Mouse (Mus musculus) liver, embryonic 11.5 days (tissue): ENCODE measurements at regions not wholly inside any gene's neighbourhood (a gene's known extent, or its start where the extent isn't known, plus 50 kb on each side); places are given as distances from the start of the nearest gene placed in this dataset.

Experiments
- ATAC-seq: fragments of 200-750 bp; cut with Nextera tagmentation; replicated peaks from 2 replicates; pipeline ENCODE4 v1.8.0; 2017; ENCODE audit warnings: moderate number of reproducible peaks, mild to moderate bottlenecking, moderate TSS enrichment, moderate library complexity; ENCODE audit not compliant: low FRiP score
- DNase-seq: peaks from one replicate; pipeline ENCODE4 v3.0.0-alpha.2; 2017; ENCODE audit warnings: low spot score
- H3K27ac ChIP-seq: fragments of 300-500 bp; sonication (generic); 2 replicates; pipeline ENCODE4 v1.5.1; 2014; ENCODE audit warnings: mild to moderate bottlenecking, low read depth, low read length, control low read depth
- H3K27me3 ChIP-seq: fragments of 300-500 bp; sonication (generic); replicated peaks from 2 replicates; pipeline ENCODE4 v1.6.1; 2014; ENCODE audit warnings: low read length, mixed read lengths; ENCODE audit not compliant: control insufficient read depth, insufficient read depth
- H3K36me3 ChIP-seq: fragments of 300-500 bp; sonication (generic); 2 replicates; pipeline ENCODE4 v1.6.1; 2014; ENCODE audit warnings: mild to moderate bottlenecking, low read length, moderate library complexity, mixed read lengths; ENCODE audit not compliant: control insufficient read depth, insufficient read depth
- H3K4me1 ChIP-seq: fragments of 300-500 bp; sonication (generic); replicated peaks from 2 replicates; pipeline ENCODE4 v1.6.1; 2014; ENCODE audit warnings: low read length, mixed read lengths; ENCODE audit not compliant: control insufficient read depth, insufficient read depth
- H3K4me2 ChIP-seq: fragments of 300-500 bp; sonication (generic); 2 replicates; pipeline ENCODE4 v1.6.1; 2014; ENCODE audit warnings: mild to moderate bottlenecking, control low read depth, moderate library complexity
- H3K4me3 ChIP-seq: fragments of 300-500 bp; sonication (generic); 2 replicates; pipeline ENCODE4 v1.5.1; 2014; ENCODE audit warnings: low read depth, low read length, control low read depth
- H3K9ac ChIP-seq: fragments of 300-500 bp; sonication (generic); 2 replicates; pipeline ENCODE4 v1.6.1; 2014; ENCODE audit warnings: low read depth, low read length, control low read depth
- H3K9me3 ChIP-seq: fragments of 300-500 bp; sonication (generic); 2 replicates; pipeline ENCODE4 v1.6.1; 2016; ENCODE audit warnings: low read length, inconsistent platforms, mixed read lengths; ENCODE audit not compliant: control insufficient read depth
- WGBS: fragments of 180-500 bp; shearing (Covaris S2); extraction: QIAGEN DNeasy Blood & Tissue Kit; methylation state at CpG from one replicate; pipeline ENCODE4 v1.1.7; 2014; 5-methylcytosine and 5-hydroxymethylcytosine counted together

DNA sequence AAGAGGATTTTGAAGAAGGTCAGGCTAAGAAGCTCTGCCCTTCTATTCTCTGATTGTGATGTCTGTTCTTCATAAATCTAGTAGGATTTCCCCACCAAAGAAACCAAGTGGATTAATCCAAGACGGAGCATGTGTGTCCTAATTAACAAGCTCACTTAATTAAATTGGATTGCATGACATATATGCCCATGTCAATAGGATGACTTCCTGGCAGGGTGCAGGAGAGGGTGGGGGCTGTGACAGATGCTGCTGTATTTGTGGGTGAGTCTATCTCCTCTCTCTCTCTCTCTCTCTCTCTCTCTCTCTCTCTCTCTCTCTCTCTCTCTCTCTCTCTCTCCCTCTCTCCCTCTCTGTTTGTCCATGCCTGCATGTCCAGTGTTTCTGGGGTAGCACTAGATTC lies 149.3 kb upstream of the Gm9833 start:
- Histone ChIP-seq H3K36me3 (no peaks in the 10 kb centered on the region), H3K4me2 (no peak overlapping the region), H3K27me3 (no peaks in the 10 kb centered on the region), H3K27ac (no peak overlapping the region), H3K4me1 (0 out of 2 replicates have a peak, but pooled peaks cover 2% of the 10 kb centered on the region), H3K9me3 (no peaks in the 10 kb centered on the region), H3K9ac (no peak overlapping the region), H3K4me3 (no peak overlapping the region)
- no peak for DNase-seq
- 82% methylated on average over 1 of the region's 1 CpGs for WGBS
- no peak for ATAC-seq

DNA sequence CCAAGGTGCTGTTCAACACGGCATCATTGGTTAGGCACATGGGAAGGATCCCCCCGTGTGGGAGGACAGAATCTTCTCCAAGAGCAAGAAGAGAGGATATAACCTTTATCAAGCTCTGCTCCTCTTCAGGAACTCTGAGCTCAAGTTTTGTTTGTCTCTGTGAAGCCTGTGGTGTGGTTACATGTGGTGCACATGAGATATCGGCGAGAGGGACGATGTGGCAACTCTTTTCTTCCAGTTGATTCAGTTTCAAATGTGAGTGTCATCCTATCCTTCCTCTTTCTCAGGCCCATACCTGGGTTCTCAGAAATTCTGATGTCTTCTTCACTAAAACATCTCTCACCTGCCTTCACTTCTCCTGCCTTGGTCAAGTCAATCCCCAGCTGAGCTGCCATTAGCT lies 145.3 kb upstream of the Gm9833 start:
- no peaks in the 10 kb centered on the region for H3K36me3 ChIP-seq
- H3K27ac ChIP-seq: no peak overlapping the region
- H3K4me2 ChIP-seq: no peak overlapping the region
- H3K4me1 ChIP-seq: 0 out of 2 replicates have a peak, but pooled peaks cover 2% of the 10 kb centered on the region
- ATAC-seq: no peak
- no peak overlapping the region for H3K9ac ChIP-seq
- no peak overlapping the region for H3K4me3 ChIP-seq
- DNase-seq: no peak
- 69% methylated on average over 5 of the region's 5 CpGs for WGBS
- H3K27me3 ChIP-seq: no peaks in the 10 kb centered on the region
- no peaks in the 10 kb centered on the region for H3K9me3 ChIP-seq

DNA sequence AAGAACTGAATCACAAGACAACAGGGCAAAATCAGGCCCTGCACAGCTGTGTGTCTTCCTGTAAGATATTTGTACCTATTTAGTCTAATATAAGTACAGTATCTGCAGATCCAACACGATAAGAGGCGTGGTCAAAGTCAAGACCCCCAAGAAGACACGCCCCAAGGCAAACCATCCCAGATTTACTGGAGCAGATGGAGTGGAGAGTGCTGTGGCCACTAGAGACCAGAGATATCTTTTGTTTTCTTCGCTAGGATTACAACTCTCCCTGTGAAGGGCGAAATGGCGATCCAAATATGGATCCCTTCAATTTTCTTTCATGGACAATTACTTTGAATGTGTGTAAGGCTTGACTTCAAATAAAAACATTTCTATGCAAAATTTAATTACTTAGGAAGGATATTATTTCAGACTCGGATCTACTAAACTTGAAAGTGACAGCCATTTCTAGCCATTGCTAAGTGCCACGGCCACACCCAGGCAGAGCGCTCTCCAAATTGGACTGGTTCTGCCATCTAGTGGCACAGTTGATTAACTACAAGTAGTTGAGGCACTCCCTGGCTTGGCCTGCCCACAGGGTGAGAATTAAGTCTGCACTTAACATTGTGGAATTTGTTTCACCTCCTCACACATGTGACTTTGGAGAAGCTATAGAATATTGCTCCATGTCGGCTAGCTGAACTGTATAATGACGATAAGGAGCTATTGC lies 140.4 kb upstream of the Gm9833 start:
- H3K9me3 ChIP-seq: no peaks in the 10 kb centered on the region
- 50% methylated on average over 11 of the region's 11 CpGs for WGBS
- no peaks in the 10 kb centered on the region for H3K27me3 ChIP-seq
- H3K4me3 ChIP-seq: no peak overlapping the region
- ATAC-seq: peak; percentile 77
- no peak overlapping the region for H3K4me2 ChIP-seq
- H3K27ac ChIP-seq: no peak overlapping the region
- no peaks in the 10 kb centered on the region for H3K4me1 ChIP-seq
- no peak overlapping the region for H3K9ac ChIP-seq
- H3K36me3 ChIP-seq: no peaks in the 10 kb centered on the region
- DNase-seq: peak; percentile 49

DNA sequence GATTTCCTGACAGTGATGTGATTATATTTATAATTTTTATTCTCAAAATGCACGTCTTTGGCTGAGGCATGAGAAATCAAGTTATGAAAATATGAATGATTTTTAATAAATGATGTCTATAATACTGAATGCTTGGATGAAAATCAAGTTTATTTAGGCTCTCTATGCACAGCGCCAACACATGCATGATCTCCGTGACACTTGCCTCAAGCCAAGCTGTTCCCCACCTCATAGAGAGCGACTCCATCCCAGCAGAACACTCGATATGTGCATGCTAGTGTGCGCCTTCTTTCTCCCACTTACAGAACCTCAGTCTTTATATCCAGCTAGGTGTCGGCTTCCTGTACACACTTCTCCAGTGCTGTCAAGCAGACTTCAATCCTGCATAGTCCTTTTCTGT lies 139.8 kb upstream of the Gm9833 start:
- H3K4me1 ChIP-seq: no peaks in the 10 kb centered on the region
- no peak overlapping the region for H3K27ac ChIP-seq
- no peak for ATAC-seq
- H3K9ac ChIP-seq: no peak overlapping the region
- no peaks in the 10 kb centered on the region for H3K36me3 ChIP-seq
- DNase-seq: peak; percentile 12
- 65% methylated on average over 7 of the region's 7 CpGs for WGBS
- H3K9me3 ChIP-seq: no peaks in the 10 kb centered on the region
- no peak overlapping the region for H3K4me2 ChIP-seq
- no peaks in the 10 kb centered on the region for H3K27me3 ChIP-seq
- no peak overlapping the region for H3K4me3 ChIP-seq

DNA sequence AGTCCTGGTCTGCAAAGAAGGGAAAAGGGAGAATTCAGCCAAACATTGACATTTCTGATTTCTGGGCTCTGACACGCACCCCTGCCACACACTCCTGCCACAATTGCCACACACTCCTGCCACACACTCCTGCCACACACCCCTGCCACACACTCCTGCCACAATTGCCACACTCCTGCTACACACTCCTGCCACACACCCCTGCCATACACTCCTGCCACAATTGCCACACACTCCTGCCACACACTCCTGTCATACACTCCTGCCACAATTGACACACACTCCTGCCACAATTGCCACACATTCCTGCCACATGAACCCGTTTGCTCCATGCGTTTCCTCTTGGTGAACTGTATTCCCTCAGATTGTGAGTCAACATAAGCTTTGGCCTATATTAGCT lies 130.0 kb upstream of the Gm9833 start:
- Histone ChIP-seq H3K9me3 (no peaks in the 10 kb centered on the region), H3K4me1 (no peaks in the 10 kb centered on the region), H3K27me3 (no peaks in the 10 kb centered on the region), H3K36me3 (no peaks in the 10 kb centered on the region), H3K4me2 (no peak overlapping the region), H3K4me3 (no peak overlapping the region), H3K27ac (no peak overlapping the region), H3K9ac (no peak overlapping the region)
- 76% methylated on average over 3 of the region's 3 CpGs for WGBS
- ATAC-seq (no peak), DNase-seq (peak; percentile 8)

DNA sequence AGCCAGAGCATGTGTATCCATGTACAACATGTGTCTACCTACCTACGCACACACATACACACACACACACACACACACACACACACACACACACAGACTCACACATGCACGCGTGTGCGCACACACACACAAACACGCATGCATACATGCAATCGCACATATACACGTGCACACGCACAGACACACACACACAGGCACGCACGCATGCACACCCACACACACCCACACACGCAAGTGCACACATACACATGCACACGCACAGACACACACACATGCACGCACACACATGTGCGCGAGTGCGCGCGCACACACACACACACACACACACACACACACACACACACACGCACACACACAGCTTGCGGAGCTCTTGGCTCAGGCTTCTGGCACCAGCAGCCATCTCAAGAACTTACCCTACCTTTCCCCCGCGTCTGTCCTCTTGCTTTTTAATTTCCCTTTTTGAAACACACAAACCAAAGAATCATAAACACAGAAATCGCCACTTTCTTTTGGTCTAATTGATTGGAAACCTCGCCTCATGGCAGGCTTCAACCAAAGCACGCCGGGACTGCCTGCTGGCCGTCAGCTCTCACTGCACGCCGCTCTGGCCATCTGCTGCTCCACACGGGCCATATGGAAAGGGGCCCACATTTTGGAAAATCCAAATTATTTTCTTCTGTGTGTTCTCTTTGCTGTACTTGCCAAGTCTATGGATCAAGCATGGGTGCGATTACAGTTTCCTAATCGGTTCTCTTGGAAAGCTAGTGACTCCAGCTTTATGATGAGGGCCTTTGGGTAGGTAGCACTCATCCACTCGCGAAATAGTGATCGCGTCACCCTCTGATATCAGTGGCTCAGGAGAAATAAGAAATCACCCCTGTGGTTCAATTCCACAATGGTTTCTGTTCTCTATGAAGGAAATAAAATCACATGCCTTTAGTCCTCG lies 127.9 kb upstream of the Gm9833 start:
- Histone ChIP-seq H3K36me3 (no peaks in the 10 kb centered on the region), H3K4me2 (no peak overlapping the region), H3K27me3 (no peaks in the 10 kb centered on the region), H3K4me1 (no peaks in the 10 kb centered on the region), H3K27ac (no peak overlapping the region), H3K9ac (no peak overlapping the region), H3K4me3 (no peak overlapping the region), H3K9me3 (no peaks in the 10 kb centered on the region)
- ATAC-seq (no peak), DNase-seq (peak; percentile 22)
- WGBS: 94% methylated on average over 37 of the region's 37 CpGs

DNA sequence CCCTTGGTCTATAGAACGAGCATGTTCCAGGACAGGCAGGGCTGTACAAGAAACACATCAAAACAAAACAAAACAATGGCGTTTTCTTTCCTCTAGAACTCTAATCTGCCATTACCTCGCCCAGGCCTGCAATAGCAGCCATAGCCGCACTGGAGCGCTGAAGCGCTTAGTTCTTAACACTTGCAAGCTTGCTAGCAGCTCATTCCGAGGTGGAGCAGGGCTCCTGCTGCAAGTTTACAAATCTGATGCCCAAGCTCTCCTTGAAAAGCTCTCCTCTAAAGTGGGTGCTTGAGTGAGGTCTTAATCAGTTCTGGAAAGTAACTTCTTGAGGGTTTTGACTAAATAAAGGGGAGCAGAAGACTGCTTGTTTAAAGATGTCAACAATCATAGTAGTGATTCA lies 127.2 kb upstream of the Gm9833 start:
- Histone ChIP-seq H3K27ac (no peak overlapping the region), H3K4me2 (no peak overlapping the region), H3K4me1 (no peaks in the 10 kb centered on the region), H3K27me3 (no peaks in the 10 kb centered on the region), H3K9me3 (no peaks in the 10 kb centered on the region), H3K4me3 (no peak overlapping the region), H3K9ac (no peak overlapping the region), H3K36me3 (no peaks in the 10 kb centered on the region)
- DNase-seq: peak; percentile 23
- WGBS: 61% methylated on average over 7 of the region's 7 CpGs
- no peak for ATAC-seq
